Mouse (Mus musculus): ENCODE measurements around the gene Gm8138. TPM values are rescaled to one million over a fixed set of nuclear protein-coding genes. Genes with fewer than 3 reads are reported as not detected.
"Not testable (repeated sequence)": the region's sequence is repeated elsewhere in the genome, so short reads cannot be mapped to it uniquely, and the experiment has no call there.

Gm8138 gene
- polyA plus RNA-seq (2012; rRNA removed): not detected in 2 replicates

DNA sequence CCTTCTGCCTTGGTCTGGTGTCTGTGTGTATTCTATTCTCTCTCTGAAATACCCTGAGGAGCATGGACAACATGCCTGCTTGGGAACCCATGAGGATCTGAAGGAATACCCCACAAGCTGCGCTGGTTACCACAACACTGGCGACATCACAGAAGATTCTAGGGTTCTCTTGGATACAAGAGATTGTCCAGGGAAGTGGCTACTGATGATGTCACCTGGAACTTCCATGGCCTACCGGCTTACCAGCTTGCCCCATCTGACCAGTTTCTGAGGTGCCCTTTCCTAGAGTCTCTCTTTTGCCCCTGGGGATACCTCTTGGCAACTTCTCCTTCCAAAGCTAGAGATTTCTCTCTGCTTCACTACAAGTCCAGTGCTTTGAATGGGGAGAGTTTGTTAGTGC is at the start of gene Gm8138:
Gm8138 (minus strand) TSS at position 101 of the 400 bp plus-strand sequence.
- DNase-seq (ENCODE audit: low spot score): not testable (repeated sequence)

DNA sequence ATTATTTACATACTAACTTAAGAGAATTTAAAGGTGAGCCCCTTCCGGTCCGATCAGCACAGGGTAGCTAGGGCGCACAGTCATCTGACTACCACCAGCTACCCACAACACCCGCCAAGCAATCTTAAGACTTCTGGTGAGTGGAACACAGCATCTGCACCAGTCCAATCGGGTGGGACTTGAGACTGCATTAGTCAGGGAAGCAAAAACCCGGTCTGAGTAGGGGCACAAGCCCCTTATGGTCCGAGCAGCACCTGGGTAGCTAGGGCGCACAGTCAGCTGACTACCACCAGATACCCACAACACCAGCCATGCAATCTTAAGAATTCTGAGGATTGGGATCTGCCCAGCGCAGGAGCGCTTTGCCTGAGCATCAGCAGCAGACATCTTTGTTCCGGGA is 54.4 kb downstream of the Gm8138 start:
- DNase-seq (ENCODE audit: low spot score): peak; percentile 22

Other genes with a start within 250 kb of the Gm8138 start
- gene Gm7233, start 236.5 kb downstream of the Gm8138 start, polyA plus RNA-seq (2012; rRNA removed): not detected in 2 replicates
- not detected in 2 replicates for gene Gm8122, start 181.0 kb downstream of the Gm8138 start, polyA plus RNA-seq (2012; rRNA removed)
- gene Gm8126, start 157.7 kb downstream of the Gm8138 start, polyA plus RNA-seq (2012; rRNA removed): not detected in 2 replicates
- gene Gm9732, start 141.3 kb downstream of the Gm8138 start, polyA plus RNA-seq (2012; rRNA removed): not detected in 2 replicates
- gene Gm8127, start 122.5 kb downstream of the Gm8138 start, polyA plus RNA-seq (2012; rRNA removed): not detected in 2 replicates
- not detected in 2 replicates for gene 1700001F09Rik, start 68.5 kb downstream of the Gm8138 start, polyA plus RNA-seq (2012; rRNA removed)
- not detected in 2 replicates for gene Gm5799, start 127.2 kb upstream of the Gm8138 start, polyA plus RNA-seq (2012; rRNA removed)
- not detected in 2 replicates for gene Gm17654, start 162.8 kb upstream of the Gm8138 start, polyA plus RNA-seq (2012; rRNA removed)
- gene Gm10375, start 191.7 kb upstream of the Gm8138 start, polyA plus RNA-seq (2012; rRNA removed): not detected in 2 replicates